In the genomic region with DNA sequence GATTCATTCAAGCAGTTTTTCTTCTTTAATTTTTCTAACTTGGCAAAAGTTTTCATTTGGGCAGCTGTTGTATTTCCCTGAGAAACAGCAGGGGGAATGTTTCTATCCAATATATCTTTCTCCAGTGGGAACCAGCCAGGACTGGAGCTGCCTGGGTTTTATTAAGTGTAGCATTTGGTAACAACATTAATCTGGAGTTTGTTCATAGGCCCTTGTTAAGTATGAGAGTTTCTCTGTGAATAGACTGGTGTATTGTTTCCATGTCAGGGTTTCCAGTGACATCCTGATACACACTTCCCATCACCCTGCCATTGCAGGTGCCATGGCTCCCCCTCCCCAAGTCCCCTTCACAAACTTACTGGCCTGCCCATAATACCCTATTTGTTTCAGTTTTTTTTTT, we compare ENCODE assay signal across 8 mouse cellular contexts.
DNase-seq lines count a peak whose midpoint lies in the region; ATAC-seq and TF ChIP-seq lines count a peak whose summit lies in the region.
"Had no signal": no experiment of that assay in that cellular context is flagged by ENCODE, and none has a peak within 500 bp of the region (broad histone marks: within the 10 kb centered on the region; RNA-seq: fewer than 3 reads in every experiment).

No protein-coding gene starts in this region.

- TF ChIP-seq POLR2A in brain, embryonic 14.5 days (IDR thresholded peaks at IDR 0.05; ENCODE audit: borderline replicate concordance, extremely low read depth, insufficient read depth, insufficient read length, poor library complexity, severe bottlenecking) = no peak

- TF ChIP-seq CTCF in brain, embryonic 14.5 days (IDR thresholded peaks at IDR 0.05; ENCODE audit: borderline replicate concordance, extremely low read depth, insufficient read depth, insufficient read length) = no peak
- no peak for TF ChIP-seq CTCF in hindbrain, postnatal 0 days (IDR thresholded peaks at IDR 0.05; ENCODE audit: low read depth)

- H3K27ac ChIP-seq in embryonic facial prominence, embryonic 12.5 days = peak overlapping the region; percentile 80; the same call in 1 of the 2 replicates
- H3K27ac ChIP-seq in hindbrain, postnatal 0 days = peak overlapping the region; percentile 57
- 0 out of 2 replicates have a peak overlapping the region, but pooled peaks have one; percentile 19 for H3K27ac ChIP-seq in liver, embryonic 13.5 days
- H3K27ac ChIP-seq: macrophage had no signal

- peak; percentile 63 for DNase-seq in brain, embryonic 14.5 days (ENCODE audit: low read depth)
- DNase-seq in hindbrain, postnatal 0 days (ENCODE audit: low spot score) = no peak
- no peak for DNase-seq in liver, embryonic 13.5 days
- DNase-seq in gastrocnemius, postnatal 36 days = no peak
- no peak for DNase-seq in thymus, postnatal 0 days (ENCODE audit: low spot score)

- no peak overlapping the region for H3K4me3 ChIP-seq in embryonic facial prominence, embryonic 12.5 days
- no peak overlapping the region for H3K4me3 ChIP-seq in hindbrain, postnatal 0 days (ENCODE audit: low read length)
- H3K4me3 ChIP-seq in liver, embryonic 13.5 days (replicated peaks) = no peak overlapping the region

- no peaks in the 10 kb centered on the region for H3K9me3 ChIP-seq in embryonic facial prominence, embryonic 12.5 days
- no peaks in the 10 kb centered on the region for H3K9me3 ChIP-seq in hindbrain, postnatal 0 days (ENCODE audit: low read length)
- H3K9me3 ChIP-seq in liver, embryonic 13.5 days (replicated peaks) = no peaks in the 10 kb centered on the region

- no peak for ATAC-seq in embryonic facial prominence, embryonic 12.5 days (ENCODE audit: insufficient number of reproducible peaks, insufficient read depth, low FRiP score, low TSS enrichment)
- ATAC-seq in hindbrain, postnatal 0 days = no peak
- no peak for ATAC-seq in liver, embryonic 13.5 days (ENCODE audit: low read depth)
- no peak for ATAC-seq in megakaryocyte-erythroid progenitor cell, adult 5-6 weeks (replicated peaks; ENCODE audit: low FRiP score, low TSS enrichment, poor library complexity, severe bottlenecking)

- no peak overlapping the region for H3K4me2 ChIP-seq in embryonic facial prominence, embryonic 12.5 days (replicated peaks)
- H3K4me2 ChIP-seq in hindbrain, postnatal 0 days (ENCODE audit: low read depth, low read length) = 0 out of 2 replicates have a peak overlapping the region, but pooled peaks have one; percentile 14
- H3K4me2 ChIP-seq in liver, embryonic 13.5 days = 0 out of 2 replicates have a peak overlapping the region, but pooled peaks have one; percentile 4

- H3K27me3 ChIP-seq in embryonic facial prominence, embryonic 12.5 days = no peaks in the 10 kb centered on the region
- H3K27me3 ChIP-seq in hindbrain, postnatal 0 days (ENCODE audit: insufficient read depth, low read length) = no peaks in the 10 kb centered on the region
- no peaks in the 10 kb centered on the region for H3K27me3 ChIP-seq in liver, embryonic 13.5 days

- intact Hi-C loops in gastrocnemius, postnatal 36 days (cut with DNase I) = no loop called here

- H3K9ac ChIP-seq in embryonic facial prominence, embryonic 12.5 days = no peak overlapping the region
- 0 out of 2 replicates have a peak overlapping the region, but pooled peaks have one; percentile 3 for H3K9ac ChIP-seq in hindbrain, postnatal 0 days (replicated peaks; ENCODE audit: low read length)
- H3K9ac ChIP-seq in liver, embryonic 13.5 days = 0 out of 2 replicates have a peak overlapping the region, but pooled peaks have one; percentile 19

- H3K4me1 ChIP-seq in embryonic facial prominence, embryonic 12.5 days = peaks cover 60% of the 10 kb centered on the region
- H3K4me1 ChIP-seq in hindbrain, postnatal 0 days (ENCODE audit: insufficient read depth, low read length) = peaks cover 56% of the 10 kb centered on the region
- H3K4me1 ChIP-seq in liver, embryonic 13.5 days (replicated peaks) = peaks cover 75% of the 10 kb centered on the region

- H3K36me3 ChIP-seq in embryonic facial prominence, embryonic 12.5 days = no peaks in the 10 kb centered on the region
- H3K36me3 ChIP-seq in hindbrain, postnatal 0 days (ENCODE audit: insufficient read depth, low read length) = no peaks in the 10 kb centered on the region
- no peaks in the 10 kb centered on the region for H3K36me3 ChIP-seq in liver, embryonic 13.5 days

Comparison
In these comparisons a context has a peak if more than half of its experiments do, and no peak if none do; other contexts are left out.
1. H3K27ac ChIP-seq: peak in every context shown above with its lines; median percentile 80 in embryonic facial prominence, embryonic 12.5 days; 57 in hindbrain, postnatal 0 days; 19 in liver, embryonic 13.5 days.